Mouse (Mus musculus) neural tube, embryonic 11.5 days (tissue): ENCODE results near the gene Vmp1. TPM values are rescaled to one million over a fixed set of nuclear protein-coding genes. Genes with fewer than 3 reads are reported as not detected.

Experiments
- ATAC-seq: fragments of 200-750 bp; cut with Nextera tagmentation; 2 replicates; pipeline ENCODE4 v1.8.0; 2017; ENCODE audit warnings: moderate number of reproducible peaks, mild to moderate bottlenecking, moderate TSS enrichment, moderate library complexity; ENCODE audit not compliant: insufficient read depth, low FRiP score, low TSS enrichment
- DNase-seq: peaks from one replicate; pipeline ENCODE4 v3.0.0-alpha.2; 2015; ENCODE audit warnings: low spot score
- H3K27ac ChIP-seq: fragments of 300-500 bp; sonication (generic); 2 replicates; pipeline ENCODE4 v1.5.1; 2014; ENCODE audit warnings: low read depth, mild to moderate bottlenecking, low read length
- H3K27me3 ChIP-seq: fragments of 300-500 bp; sonication (generic); 2 replicates; pipeline ENCODE4 v1.6.1; 2014; ENCODE audit warnings: mild to moderate bottlenecking, low read length, mixed read lengths; ENCODE audit not compliant: control insufficient read depth, insufficient read depth
- H3K36me3 ChIP-seq: fragments of 300-500 bp; sonication (generic); 2 replicates; pipeline ENCODE4 v1.6.1; 2014; ENCODE audit warnings: mild to moderate bottlenecking, low read length, moderate library complexity, mixed read lengths; ENCODE audit not compliant: control insufficient read depth, insufficient read depth
- H3K4me1 ChIP-seq: fragments of 300-500 bp; sonication (generic); 2 replicates; pipeline ENCODE4 v1.6.1; 2014; ENCODE audit warnings: low read length, mixed read lengths; ENCODE audit not compliant: control insufficient read depth, insufficient read depth
- H3K4me2 ChIP-seq: fragments of 300-500 bp; sonication (generic); 2 replicates; pipeline ENCODE4 v1.6.1; 2014; ENCODE audit warnings: low read depth, mild to moderate bottlenecking, moderate library complexity
- H3K4me3 ChIP-seq: fragments of 300-500 bp; sonication (generic); 2 replicates; pipeline ENCODE4 v1.5.1; 2014; ENCODE audit warnings: low read depth, low read length
- H3K9ac ChIP-seq: fragments of 300-500 bp; sonication (generic); 2 replicates; pipeline ENCODE4 v1.6.1; 2014; ENCODE audit warnings: mild to moderate bottlenecking, low read length
- H3K9me3 ChIP-seq: fragments of 300-500 bp; sonication (generic); 2 replicates; pipeline ENCODE4 v1.6.1; 2016; ENCODE audit warnings: low read length; ENCODE audit not compliant: control insufficient read depth
- WGBS: fragments of 180-500 bp; shearing (Covaris S2); extraction: QIAGEN DNeasy Blood & Tissue Kit; methylation state at CpG from one replicate; pipeline ENCODE4 v1.1.7; 2014; 5-methylcytosine and 5-hydroxymethylcytosine counted together
- polyA plus RNA-seq: library from polyadenylated mRNA; unstranded; fragments of >200 nt; fragmentation: Nextera tagmentation; extraction: Ambion mirVana; gene quantifications from 2 replicates; pipeline ENCODE4 v1.2.1, GENCODE M21; 2014

The Vmp1 gene
- polyA plus RNA-seq, 1 experiment from 2014 or later: 103 TPM

- WGBS: 86% methylated on average over 10 of the region's 10 CpGs
- no peaks in the 10 kb centered on the region for H3K36me3 ChIP-seq
- H3K4me3 ChIP-seq: no peak overlapping the region
- H3K4me1 ChIP-seq: no peaks in the 10 kb centered on the region
- H3K4me2 ChIP-seq: no peak overlapping the region
- H3K9me3 ChIP-seq: no peaks in the 10 kb centered on the region
- no peak overlapping the region for H3K27ac ChIP-seq
- ATAC-seq (no peak), DNase-seq (no peak)
- no peak overlapping the region for H3K9ac ChIP-seq
- no peaks in the 10 kb centered on the region for H3K27me3 ChIP-seq
Observed at GRCm38 (mm10) chr11:86579731-86580318, 103.8 kb downstream of the Vmp1 start.

- 76% methylated on average over 25 of the region's 25 CpGs for WGBS
- H3K27me3 ChIP-seq: no peaks in the 10 kb centered on the region
- no peaks in the 10 kb centered on the region for H3K36me3 ChIP-seq
- no peak for DNase-seq
- ATAC-seq: no peak
- H3K27ac ChIP-seq: no peak overlapping the region
- H3K9ac ChIP-seq: no peak overlapping the region
- H3K9me3 ChIP-seq: no peaks in the 10 kb centered on the region
- no peak overlapping the region for H3K4me3 ChIP-seq
- no peaks in the 10 kb centered on the region for H3K4me1 ChIP-seq
- no peak overlapping the region for H3K4me2 ChIP-seq
Observed at GRCm38 (mm10) chr11:86578809-86579730, 104.6 kb downstream of the Vmp1 start.

GRCm38 (mm10) chr11:86578106-86578808, 105.4 kb downstream of the Vmp1 start:
- H3K9ac ChIP-seq: no peak overlapping the region
- WGBS: 85% methylated on average over 6 of the region's 6 CpGs
- ATAC-seq (no peak), DNase-seq (no peak)
- no peaks in the 10 kb centered on the region for H3K36me3 ChIP-seq
- no peak overlapping the region for H3K27ac ChIP-seq
- H3K27me3 ChIP-seq: no peaks in the 10 kb centered on the region
- no peak overlapping the region for H3K4me3 ChIP-seq
- no peaks in the 10 kb centered on the region for H3K4me1 ChIP-seq
- H3K9me3 ChIP-seq: no peaks in the 10 kb centered on the region
- H3K4me2 ChIP-seq: no peak overlapping the region

GRCm38 (mm10) chr11:86577231-86577630, 106.4 kb downstream of the Vmp1 start:
- Histone ChIP-seq H3K4me2 (no peak overlapping the region), H3K27ac (no peak overlapping the region), H3K4me1 (no peaks in the 10 kb centered on the region), H3K9ac (no peak overlapping the region), H3K36me3 (no peaks in the 10 kb centered on the region), H3K27me3 (no peaks in the 10 kb centered on the region), H3K4me3 (no peak overlapping the region), H3K9me3 (no peaks in the 10 kb centered on the region)
- DNase-seq (no peak), ATAC-seq (no peak)
- 73% methylated on average over 4 of the region's 4 CpGs for WGBS

- Histone ChIP-seq H3K36me3 (no peaks in the 10 kb centered on the region), H3K4me1 (no peaks in the 10 kb centered on the region), H3K27ac (no peak overlapping the region), H3K27me3 (no peaks in the 10 kb centered on the region), H3K9ac (no peak overlapping the region), H3K4me3 (no peak overlapping the region), H3K9me3 (no peaks in the 10 kb centered on the region), H3K4me2 (no peak overlapping the region)
- DNase-seq (no peak), ATAC-seq (no peak)
- 86% methylated on average over 7 of the region's 7 CpGs for WGBS
Observed at GRCm38 (mm10) chr11:86575632-86576378, 107.8 kb downstream of the Vmp1 start.

- H3K27me3 ChIP-seq: no peaks in the 10 kb centered on the region
- DNase-seq (no peak), ATAC-seq (no peak)
- WGBS: 69% methylated on average over 2 of the region's 2 CpGs
- H3K27ac ChIP-seq: no peak overlapping the region
- no peaks in the 10 kb centered on the region for H3K9me3 ChIP-seq
- no peak overlapping the region for H3K4me3 ChIP-seq
- H3K4me1 ChIP-seq: no peaks in the 10 kb centered on the region
- no peak overlapping the region for H3K9ac ChIP-seq
- no peaks in the 10 kb centered on the region for H3K36me3 ChIP-seq
- H3K4me2 ChIP-seq: no peak overlapping the region
Observed at GRCm38 (mm10) chr11:86574408-86574807, 109.2 kb downstream of the Vmp1 start.

GRCm38 (mm10) chr11:86573646-86574231, 109.9 kb downstream of the Vmp1 start:
- WGBS: 87% methylated on average over 6 of the region's 6 CpGs

GRCm38 (mm10) chr11:86572623-86573022, 111.0 kb downstream of the Vmp1 start:
- no peak overlapping the region for H3K27ac ChIP-seq
- H3K4me2 ChIP-seq: no peak overlapping the region
- H3K27me3 ChIP-seq: no peaks in the 10 kb centered on the region
- no peak for DNase-seq
- H3K4me1 ChIP-seq: no peaks in the 10 kb centered on the region
- no peaks in the 10 kb centered on the region for H3K36me3 ChIP-seq
- H3K9me3 ChIP-seq: no peaks in the 10 kb centered on the region
- ATAC-seq: no peak
- no peak overlapping the region for H3K9ac ChIP-seq
- WGBS: 87% methylated on average over 2 of the region's 2 CpGs
- H3K4me3 ChIP-seq: no peak overlapping the region

More at GRCm38 (mm10) chr11:86573646-86574231, 109.9 kb downstream of the Vmp1 start:
- Histone ChIP-seq H3K4me3 (no peak overlapping the region), H3K9me3 (no peaks in the 10 kb centered on the region), H3K36me3 (no peaks in the 10 kb centered on the region), H3K4me1 (no peaks in the 10 kb centered on the region), H3K27ac (no peak overlapping the region), H3K9ac (no peak overlapping the region), H3K4me2 (no peak overlapping the region), H3K27me3 (no peaks in the 10 kb centered on the region)
- ATAC-seq (no peak), DNase-seq (no peak)
